Mouse (Mus musculus): ENCODE results near the gene Rpsa. TPM values are rescaled to one million over a fixed set of nuclear protein-coding genes. Genes with fewer than 3 reads are reported as not detected.
"Not testable (repeated sequence)": the region's sequence is repeated elsewhere in the genome, so short reads cannot be mapped to it uniquely, and the experiment has no call there.

The Rpsa gene
- polyA plus RNA-seq, 1 experiment from 2014 or later: 1,158 TPM

GRCm38 (mm10) chr9:120091696-120092238, 35.7 kb upstream of the Rpsa start, which contains the start of gene Ccr8:
Ccr8 (plus strand) TSS chr9:120092114.
- H3K9ac ChIP-seq: no peak within 1 kb of the TSS
- WGBS: 74% methylated on average over 5 of the region's 5 CpGs
- ATAC-seq (ENCODE audit: insufficient number of reproducible peaks, insufficient read depth, low FRiP score, low TSS enrichment): no peak
- H3K4me3 ChIP-seq: no peak within 1 kb of the TSS
- no peaks in the 10 kb centered on the region for H3K4me1 ChIP-seq
- H3K27me3 ChIP-seq: no peaks in the 10 kb centered on the region
- no peaks in the 10 kb centered on the region for H3K36me3 ChIP-seq
- no peak within 1 kb of the TSS for H3K27ac ChIP-seq
- H3K4me2 ChIP-seq (replicated peaks): no peak within 1 kb of the TSS
- H3K9me3 ChIP-seq: peaks cover 5% of the 10 kb centered on the region; the same call in 1 of the 2 replicates

GRCm38 (mm10) chr9:120093701-120094100, 33.8 kb upstream of the Rpsa start:
- Histone ChIP-seq H3K4me1 (no peaks in the 10 kb centered on the region), H3K27me3 (no peaks in the 10 kb centered on the region), H3K4me3 (no peak overlapping the region), H3K27ac (no peak overlapping the region), H3K9me3 (peaks cover 5% of the 10 kb centered on the region; the same call in 1 of the 2 replicates), H3K36me3 (no peaks in the 10 kb centered on the region), H3K4me2 (replicated peaks) (no peak overlapping the region), H3K9ac (no peak overlapping the region)
- 84% methylated on average over 13 of the region's 13 CpGs for WGBS
- no peak for ATAC-seq (ENCODE audit: insufficient number of reproducible peaks, insufficient read depth, low FRiP score, low TSS enrichment)

- no peaks in the 10 kb centered on the region for H3K27me3 ChIP-seq
- H3K36me3 ChIP-seq: no peaks in the 10 kb centered on the region
- no peaks in the 10 kb centered on the region for H3K4me1 ChIP-seq
- 64% methylated on average over 7 of the region's 7 CpGs for WGBS
- no peak overlapping the region for H3K27ac ChIP-seq
- H3K4me2 ChIP-seq (replicated peaks): no peak overlapping the region
- ATAC-seq (ENCODE audit: insufficient number of reproducible peaks, insufficient read depth, low FRiP score, low TSS enrichment): no peak
- H3K4me3 ChIP-seq: no peak overlapping the region
- H3K9me3 ChIP-seq: no peaks in the 10 kb centered on the region
- H3K9ac ChIP-seq: no peak overlapping the region
These were observed 31.6 kb upstream of the Rpsa start for GRCm38 (mm10) chr9:120095886-120096285.

GRCm38 (mm10) chr9:120098682-120099081, 28.8 kb upstream of the Rpsa start:
- no peak overlapping the region for H3K9ac ChIP-seq
- H3K9me3 ChIP-seq: no peaks in the 10 kb centered on the region; the same call in 1 of the 2 replicates
- H3K4me1 ChIP-seq: no peaks in the 10 kb centered on the region
- H3K27me3 ChIP-seq: no peaks in the 10 kb centered on the region
- no peaks in the 10 kb centered on the region for H3K36me3 ChIP-seq
- H3K4me2 ChIP-seq (replicated peaks): no peak overlapping the region
- no peak overlapping the region for H3K4me3 ChIP-seq
- WGBS: 18% methylated on average over 7 of the region's 7 CpGs
- ATAC-seq (ENCODE audit: insufficient number of reproducible peaks, insufficient read depth, low FRiP score, low TSS enrichment): no peak
- no peak overlapping the region for H3K27ac ChIP-seq

- Histone ChIP-seq H3K4me3 (no peak overlapping the region), H3K4me1 (no peaks in the 10 kb centered on the region), H3K9ac (no peak overlapping the region), H3K4me2 (replicated peaks) (no peak overlapping the region), H3K9me3 (no peaks in the 10 kb centered on the region; the same call in 1 of the 2 replicates), H3K27ac (no peak overlapping the region), H3K27me3 (no peaks in the 10 kb centered on the region), H3K36me3 (no peaks in the 10 kb centered on the region)
- ATAC-seq (ENCODE audit: insufficient number of reproducible peaks, insufficient read depth, low FRiP score, low TSS enrichment): no peak
- 89% methylated on average over 8 of the region's 8 CpGs for WGBS
These were observed 28.2 kb upstream of the Rpsa start for GRCm38 (mm10) chr9:120099304-120099703.

- 89% methylated on average over 2 of the region's 2 CpGs for WGBS
These were observed 26.3 kb upstream of the Rpsa start for GRCm38 (mm10) chr9:120101165-120101564.

GRCm38 (mm10) chr9:120108953-120109352, 18.5 kb upstream of the Rpsa start:
- not testable (repeated sequence) for H3K9me3 ChIP-seq; H3K4me1 ChIP-seq; H3K36me3 ChIP-seq; ATAC-seq (ENCODE audit: insufficient number of reproducible peaks, insufficient read depth, low FRiP score, low TSS enrichment); H3K4me3 ChIP-seq; H3K27ac ChIP-seq; H3K9ac ChIP-seq; H3K4me2 ChIP-seq (replicated peaks); H3K27me3 ChIP-seq
- WGBS: 93% methylated on average over 12 of the region's 12 CpGs

More at GRCm38 (mm10) chr9:120101165-120101564, 26.3 kb upstream of the Rpsa start:
- Histone ChIP-seq H3K4me1 (no peaks in the 10 kb centered on the region), H3K9ac (no peak overlapping the region), H3K27ac (no peak overlapping the region), H3K36me3 (no peaks in the 10 kb centered on the region), H3K9me3 (no peaks in the 10 kb centered on the region; the same call in 1 of the 2 replicates), H3K4me2 (replicated peaks) (no peak overlapping the region), H3K4me3 (no peak overlapping the region), H3K27me3 (no peaks in the 10 kb centered on the region)
- ATAC-seq (ENCODE audit: insufficient number of reproducible peaks, insufficient read depth, low FRiP score, low TSS enrichment): no peak

GRCm38 (mm10) chr9:120110211-120111018, 17.1 kb upstream of the Rpsa start, which contains the start of gene Slc25a38:
Slc25a38 (plus strand) TSS chr9:120110374.
- no peaks in the 10 kb centered on the region for H3K36me3 ChIP-seq
- H3K4me2 ChIP-seq (replicated peaks): peak within 1 kb of the TSS; percentile 56
- ATAC-seq (ENCODE audit: insufficient number of reproducible peaks, insufficient read depth, low FRiP score, low TSS enrichment): peak; percentile 96
- H3K9me3 ChIP-seq: no peaks in the 10 kb centered on the region
- WGBS: 1% methylated on average over 59 of the region's 62 CpGs
- no peaks in the 10 kb centered on the region for H3K27me3 ChIP-seq
- peak within 1 kb of the TSS; percentile 90 for H3K27ac ChIP-seq
- H3K9ac ChIP-seq: peak within 1 kb of the TSS; percentile 72
- peak within 1 kb of the TSS; percentile 68 for H3K4me3 ChIP-seq
- peaks cover 4% of the 10 kb centered on the region for H3K4me1 ChIP-seq

GRCm38 (mm10) chr9:120111156-120111945, 16.1 kb upstream of the Rpsa start:
- WGBS: 74% methylated on average over 15 of the region's 15 CpGs
- Histone ChIP-seq H3K9me3 (no peaks in the 10 kb centered on the region), H3K27ac (peak overlapping the region; percentile 90), H3K4me3 (peak overlapping the region; percentile 68), H3K9ac (no peak overlapping the region), H3K27me3 (no peaks in the 10 kb centered on the region), H3K4me1 (peaks cover 4% of the 10 kb centered on the region), H3K36me3 (no peaks in the 10 kb centered on the region), H3K4me2 (replicated peaks) (peak overlapping the region; percentile 56)
- ATAC-seq (ENCODE audit: insufficient number of reproducible peaks, insufficient read depth, low FRiP score, low TSS enrichment): no peak

- Histone ChIP-seq H3K27ac (peak overlapping the region; percentile 30; the same call in 1 of the 2 replicates), H3K4me2 (replicated peaks) (no peak overlapping the region), H3K36me3 (peaks cover 6% of the 10 kb centered on the region; the same call in 1 of the 2 replicates), H3K4me1 (peaks cover 4% of the 10 kb centered on the region), H3K27me3 (no peaks in the 10 kb centered on the region), H3K9me3 (no peaks in the 10 kb centered on the region), H3K4me3 (no peak overlapping the region), H3K9ac (no peak overlapping the region)
- no peak for ATAC-seq (ENCODE audit: insufficient number of reproducible peaks, insufficient read depth, low FRiP score, low TSS enrichment)
- 93% methylated on average over 6 of the region's 6 CpGs for WGBS
These were observed 15.0 kb upstream of the Rpsa start for GRCm38 (mm10) chr9:120112472-120112871.

GRCm38 (mm10) chr9:120113456-120113855, 14.0 kb upstream of the Rpsa start:
- WGBS: 94% methylated on average over 7 of the region's 7 CpGs
- no peak for ATAC-seq (ENCODE audit: insufficient number of reproducible peaks, insufficient read depth, low FRiP score, low TSS enrichment)

More at GRCm38 (mm10) chr9:120113456-120113855, 14.0 kb upstream of the Rpsa start:
- Histone ChIP-seq H3K9ac (no peak overlapping the region), H3K36me3 (peaks cover 16% of the 10 kb centered on the region), H3K4me1 (peaks cover 4% of the 10 kb centered on the region), H3K4me2 (replicated peaks) (no peak overlapping the region), H3K9me3 (no peaks in the 10 kb centered on the region), H3K27ac (no peak overlapping the region), H3K27me3 (no peaks in the 10 kb centered on the region), H3K4me3 (no peak overlapping the region)
